Mouse (Mus musculus) brain, embryonic 14.5 days (tissue): ENCODE measurements at regions not wholly inside any gene's neighbourhood (a gene's known extent, or its start where the extent isn't known, plus 50 kb on each side); places are given as distances from the start of the nearest gene placed in this dataset.

ENCODE experiments used
- CTCF ChIP-seq: fragments of 200-500 bp; IDR thresholded peaks from 2 replicates; pipeline ENCODE4 v1.5.1; 2012; ENCODE audit warnings: inconsistent platforms, mild to moderate bottlenecking, moderate library complexity, borderline replicate concordance; ENCODE audit not compliant: insufficient read depth, insufficient read length; ENCODE audit errors: extremely low read depth
- POLR2A ChIP-seq: fragments of 200-500 bp; IDR thresholded peaks from 2 replicates; pipeline ENCODE4 v1.6.1; 2012; ENCODE audit warnings: mild to moderate bottlenecking, inconsistent platforms, borderline replicate concordance; ENCODE audit not compliant: poor library complexity, insufficient read depth, insufficient read length, severe bottlenecking; ENCODE audit errors: extremely low read depth

GRCm38 (mm10) chr13:54895981-54896380 lies 53.2 kb upstream of the Unc5a start:
- TF ChIP-seq POLR2A (no peak), CTCF (no peak)
